Mouse (Mus musculus): Measurements from ENCODE around the gene Nat8f6. TPM values are rescaled to one million over a fixed set of nuclear protein-coding genes. Genes with fewer than 3 reads are reported as not detected.
"Not testable (repeated sequence)": the region's sequence is repeated elsewhere in the genome, so short reads cannot be mapped to it uniquely, and the experiment has no call there.

The Nat8f6 gene
- total RNA-seq, 2 experiments from 2014 or later: 1.8 to 2.2 TPM

GRCm38 (mm10) chr6:85835104-85835503, 14.3 kb upstream of the Nat8f6 start:
- not testable (repeated sequence) for DNase-seq

DNA sequence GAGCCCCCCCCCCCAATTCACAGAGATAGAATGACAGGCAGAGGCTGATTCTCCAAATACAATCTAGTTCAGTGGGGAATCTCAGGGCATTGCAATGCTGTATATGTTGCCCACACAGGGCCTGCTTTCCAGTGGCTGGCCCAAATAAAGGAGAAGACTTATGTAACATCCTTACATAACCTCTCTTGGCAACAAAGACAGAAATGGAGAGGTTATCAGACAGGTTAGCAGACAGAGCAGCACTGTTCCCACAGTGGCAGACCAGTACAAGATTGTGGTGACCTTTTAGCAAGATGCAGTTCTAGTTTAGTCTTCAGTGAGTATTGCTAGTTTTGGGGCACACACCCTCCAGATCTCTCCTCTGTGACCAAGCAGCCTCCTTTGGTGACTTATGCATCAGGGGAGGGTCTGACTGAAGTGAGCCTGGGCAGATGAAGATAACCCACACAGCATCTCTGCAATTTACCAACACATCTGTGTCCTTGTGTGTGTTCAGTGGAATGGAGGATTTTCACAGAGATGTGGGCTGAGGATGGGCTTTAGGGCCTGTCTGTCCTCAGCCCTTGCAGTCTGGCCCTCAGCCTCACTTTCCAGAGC, 13.8 kb upstream of the Nat8f6 start:
- not testable (repeated sequence) for DNase-seq

DNA sequence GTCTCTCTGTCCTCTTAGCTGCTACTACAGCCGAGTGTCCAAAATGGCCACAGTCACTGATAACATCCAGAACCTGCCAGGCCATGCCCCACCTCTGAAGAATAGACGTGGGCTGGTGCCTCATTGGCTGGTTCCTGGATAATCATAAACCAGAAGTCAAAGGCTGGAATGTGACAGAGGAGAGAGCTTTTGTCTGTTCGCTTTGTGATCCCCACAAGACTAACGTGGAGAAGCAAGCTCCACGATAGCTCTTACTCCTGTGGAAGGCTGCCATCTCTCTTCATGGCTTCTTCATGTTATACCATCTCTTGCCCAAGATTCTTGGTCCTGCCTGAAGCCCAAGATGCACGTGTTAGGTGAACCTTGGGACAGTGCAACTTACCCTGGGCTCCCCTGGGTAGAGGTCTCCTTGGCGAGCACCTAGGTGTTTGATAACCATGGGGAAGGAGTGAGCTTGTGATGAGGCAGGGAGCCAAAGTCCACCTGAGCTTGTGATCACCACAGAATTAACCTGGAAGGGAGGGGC, 11.1 kb upstream of the Nat8f6 start, which contains the start of gene Nat8:
Gene Nat8 (minus strand): TSS at position 287 of the 526 bp plus-strand sequence.
- no peak for DNase-seq

- DNase-seq: no peak
Observed at GRCm38 (mm10) chr6:85829462-85829861, 8.7 kb upstream of the Nat8f6 start.

GRCm38 (mm10) chr6:85825886-85826285, 5.1 kb upstream of the Nat8f6 start:
- DNase-seq: no peak

DNA sequence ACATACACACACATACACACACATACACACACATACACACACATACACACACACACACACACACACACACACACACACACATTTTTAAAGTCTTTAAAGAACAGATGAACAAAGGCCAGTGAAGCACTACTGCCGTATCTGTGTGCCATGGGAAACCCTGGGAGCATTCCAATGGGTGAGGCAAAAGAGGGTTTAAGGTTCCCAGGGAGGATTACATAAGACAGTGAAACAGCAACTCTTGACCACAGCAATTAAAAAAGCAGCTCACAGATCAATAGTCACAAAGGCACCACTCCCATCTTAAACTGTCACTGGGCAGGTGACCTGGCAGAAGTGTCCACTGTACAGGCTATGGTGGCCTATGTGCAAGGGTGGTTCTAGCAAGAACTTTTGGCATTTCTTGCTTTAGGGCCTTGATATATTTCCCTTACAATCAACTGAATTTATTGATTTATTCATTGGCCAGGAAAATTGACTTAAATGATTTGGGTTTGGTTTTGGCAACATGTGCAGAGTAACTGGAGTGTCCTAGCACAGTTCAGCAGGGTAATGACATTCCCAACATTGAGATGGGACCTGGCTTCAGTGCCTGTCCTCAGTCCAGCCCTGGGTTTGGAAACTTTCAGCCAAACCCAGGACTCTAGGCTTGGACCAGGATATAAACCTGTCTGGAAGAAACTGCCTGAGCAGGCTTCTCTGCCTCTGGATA, 2.8 kb upstream of the Nat8f6 start:
- no peak for DNase-seq

GRCm38 (mm10) chr6:85822286-85822685, 1.5 kb upstream of the Nat8f6 start:
- no peak for DNase-seq

DNA sequence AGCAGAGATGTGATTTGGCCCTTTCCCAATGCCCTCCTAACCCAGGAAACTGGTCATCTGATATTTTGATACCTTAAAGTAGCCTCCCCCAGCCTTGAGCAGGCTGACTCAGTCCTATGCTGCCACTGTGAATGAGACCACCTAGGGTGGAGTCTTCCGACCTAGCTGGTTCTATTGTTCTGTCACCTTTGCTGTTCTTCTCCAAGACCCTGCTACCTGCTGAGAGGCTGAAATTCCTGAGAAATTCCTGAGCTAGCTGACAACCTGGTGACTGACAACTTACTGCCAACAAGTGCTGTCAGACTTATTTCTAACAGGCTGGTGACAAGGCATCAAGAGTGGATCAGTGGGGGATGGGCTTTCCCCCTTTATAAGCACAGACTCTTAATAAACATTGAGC, 2.4 kb downstream of the Nat8f6 start:
- no peak for DNase-seq

DNA sequence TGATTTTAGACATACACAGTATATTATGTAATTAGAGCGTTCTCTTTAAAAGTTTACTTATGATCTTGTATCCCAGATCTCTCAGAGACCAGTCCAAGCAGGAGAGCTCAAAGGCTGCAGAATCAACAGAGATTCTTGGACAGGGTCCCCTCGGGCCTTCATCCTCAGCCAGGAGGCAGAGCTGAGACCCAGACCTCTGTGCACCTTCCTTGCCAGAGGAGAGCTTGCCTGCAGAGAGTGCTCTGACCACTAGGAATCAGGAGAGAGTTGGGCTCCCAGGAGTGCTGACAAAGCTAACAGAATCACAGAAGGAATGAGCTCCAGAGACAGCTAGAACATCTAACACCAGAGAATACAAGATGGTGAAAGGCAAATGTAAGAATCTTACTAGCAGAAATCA, 7.4 kb downstream of the Nat8f6 start:
- no peak for DNase-seq

DNA sequence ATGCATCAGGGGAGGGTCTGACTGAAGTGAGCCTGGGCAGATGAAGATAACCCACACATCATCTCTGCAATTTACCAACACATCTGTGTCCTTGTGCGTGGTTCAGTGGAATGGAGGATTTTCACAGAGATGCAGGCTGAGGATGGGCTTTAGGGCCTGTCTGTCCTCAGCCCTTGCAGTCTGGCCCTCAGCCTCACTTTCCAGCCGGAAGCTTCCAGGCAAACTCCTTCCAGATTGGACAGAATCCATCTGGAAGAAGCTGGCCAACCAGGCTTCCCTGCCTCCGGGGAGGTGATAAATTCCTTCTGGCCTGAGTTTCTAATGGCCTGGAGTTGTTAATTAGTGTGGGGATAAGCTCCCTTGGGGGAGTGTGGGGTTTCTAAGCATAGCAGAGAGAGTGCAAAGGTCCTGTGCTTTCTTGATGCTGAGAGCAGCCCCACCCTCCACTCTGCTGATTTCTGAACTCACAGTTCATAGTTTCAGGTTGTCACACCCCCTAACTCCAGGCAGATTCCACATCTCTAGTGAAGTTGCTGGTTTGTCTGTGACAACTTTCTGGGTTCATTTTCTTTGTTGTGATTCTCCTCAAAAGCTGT, 9.7 kb downstream of the Nat8f6 start:
- DNase-seq: not testable (repeated sequence)

- DNase-seq: not testable (repeated sequence)
Observed at GRCm38 (mm10) chr6:85810514-85810913, 10.2 kb downstream of the Nat8f6 start.

GRCm38 (mm10) chr6:85809784-85810183, 11.0 kb downstream of the Nat8f6 start:
- not testable (repeated sequence) for DNase-seq

- not testable (repeated sequence) for DNase-seq
Observed at GRCm38 (mm10) chr6:85803180-85803579, 17.6 kb downstream of the Nat8f6 start.

- peak; percentile 11 to 17 for DNase-seq
Observed at GRCm38 (mm10) chr6:85765532-85765931, 55.2 kb downstream of the Nat8f6 start, which contains the start of gene Nat8f3. Gene Nat8f3 (minus strand): TSS chr6:85765754.

DNA sequence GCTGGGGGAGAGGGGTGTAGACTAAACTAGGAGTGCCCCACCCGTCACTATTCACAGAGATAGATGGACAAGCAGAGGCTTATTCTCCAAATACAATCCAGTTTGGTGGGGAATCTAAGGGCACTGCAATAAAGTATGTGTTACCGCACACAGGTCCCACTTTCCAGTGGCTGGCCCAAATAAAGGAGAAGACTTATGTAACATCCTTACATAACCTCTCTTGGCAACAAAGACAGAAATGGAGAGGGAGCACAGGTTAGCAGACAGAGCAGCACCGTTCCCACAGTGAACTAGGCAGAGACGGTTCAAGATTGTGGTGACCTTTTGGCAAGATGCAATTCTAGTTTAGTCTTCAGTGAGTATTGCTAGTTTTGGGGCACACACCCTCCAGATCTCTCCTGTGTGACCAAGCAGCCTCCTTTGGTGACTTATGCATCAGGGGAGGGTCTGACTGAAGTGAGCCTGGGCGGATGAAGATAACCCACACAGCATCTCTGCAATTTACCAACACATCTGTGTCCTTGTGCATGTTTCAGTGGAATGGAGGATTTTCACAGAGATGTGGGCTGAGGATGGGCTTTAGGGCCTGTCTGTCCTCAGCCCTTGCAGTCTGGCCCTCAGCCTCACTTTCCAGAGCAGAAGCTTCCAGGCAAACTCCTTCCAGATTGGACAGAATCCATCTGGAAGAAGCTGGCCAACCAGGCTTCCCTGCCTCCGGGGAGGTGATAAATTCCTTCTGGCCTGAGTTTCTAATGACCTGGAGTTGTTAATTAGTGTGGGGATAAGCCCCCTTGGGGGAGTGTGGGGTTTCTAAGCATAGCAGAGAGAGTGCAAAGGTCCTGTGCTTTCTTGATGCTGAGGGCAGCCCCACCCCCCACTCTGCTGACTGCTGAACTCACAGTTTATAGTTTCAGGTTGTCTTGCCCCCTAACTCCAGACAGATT, 57.4 kb downstream of the Nat8f6 start:
- DNase-seq: not testable (repeated sequence)

- not testable (repeated sequence) for DNase-seq
Observed at GRCm38 (mm10) chr6:85762678-85763077, 58.1 kb downstream of the Nat8f6 start.

Small RNA genes lying within 50 kb of the gene (microRNA-seq; reads per million reads assigned to microRNA genes)
- gene Mir6375: 0 reads per million in 2 experiments

Other genes starting within 250 kb of the Nat8f6 start
- gene Alms1, start 233.4 kb downstream of the Nat8f6 start, total RNA-seq (2021): 1 to 10 TPM; 6.9 to 7.8 TPM
- 1 to 10 TPM; 3.4 to 3.5 TPM for gene Nat8f7, start 107.7 kb downstream of the Nat8f6 start, total RNA-seq (2021)
- gene Nat8f3, start 55.2 kb downstream of the Nat8f6 start, total RNA-seq (2021): 1 to 10 TPM; 2.3 to 2.4 TPM
- gene Nat8f5, start within 50 bp of the Nat8f6 start, total RNA-seq (2021): 1 to 10 TPM; 7.5 to 7.6 TPM
- gene Nat8, start 11.1 kb upstream of the Nat8f6 start, total RNA-seq (2021): 1 to 10 TPM; 3.2 to 3.7 TPM
- 1 to 10 TPM; 2.4 to 2.8 TPM for gene Nat8f2, start 48.2 kb upstream of the Nat8f6 start, total RNA-seq (2021)
- 1 to 10 TPM; 6.9 to 8.0 TPM for gene Nat8f4, start 83.9 kb upstream of the Nat8f6 start, total RNA-seq (2021)
- gene Tprkb, start 90.9 kb upstream of the Nat8f6 start, total RNA-seq (2021): 10 to 100 TPM; 77.8 to 88.5 TPM
- 10 to 100 TPM; 29.1 to 32.0 TPM for gene Nat8f1, start 94.7 kb upstream of the Nat8f6 start, total RNA-seq (2021)
- 100 to 1,000 TPM in 1 of 2 experiments, 10 to 100 TPM in 1; 87.0 to 106 TPM for gene Dusp11, start 140.7 kb upstream of the Nat8f6 start, total RNA-seq (2021)
- not detected for gene Figla, start 195.2 kb upstream of the Nat8f6 start, total RNA-seq (2021)
- 100 to 1,000 TPM; 262 to 287 TPM for gene Add2, start 207.7 kb upstream of the Nat8f6 start, total RNA-seq (2021)

All from layer of hippocampus, postnatal 36 days (tissue).